Mouse (Mus musculus): ENCODE measurements around the gene Rfpl4b.
"Not testable (repeated sequence)": the region's sequence is repeated elsewhere in the genome, so short reads cannot be mapped to it uniquely, and the experiment has no call there.

Gene Rfpl4b

GRCm38 (mm10) chr10:38821679-38822078, at the start of gene Rfpl4b:
Gene Rfpl4b, minus strand, starts transcription at chr10:38821779.
- no peak for DNase-seq (ENCODE audit: low spot score in 2 of 2)

GRCm38 (mm10) chr10:38855186-38855585, 33.6 kb upstream of the Rfpl4b start:
- DNase-seq (ENCODE audit: low spot score in 2 of 2) = no peak

- DNase-seq (ENCODE audit: low spot score in 2 of 2) = not testable (repeated sequence)
Measured at GRCm38 (mm10) chr10:38850006-38850405, 28.4 kb upstream of the Rfpl4b start.

- DNase-seq (ENCODE audit: low spot score in 2 of 2) = peak; percentile 85 to 90
Measured at GRCm38 (mm10) chr10:38848884-38849499, 27.4 kb upstream of the Rfpl4b start.

- DNase-seq (ENCODE audit: low spot score in 2 of 2) = no peak
Measured at GRCm38 (mm10) chr10:38848231-38848630, 26.7 kb upstream of the Rfpl4b start.

- DNase-seq (ENCODE audit: low spot score in 2 of 2) = no peak
Measured at GRCm38 (mm10) chr10:38823741-38824140, 2.2 kb upstream of the Rfpl4b start.

GRCm38 (mm10) chr10:38806056-38806455, 15.5 kb downstream of the Rfpl4b start:
- DNase-seq (ENCODE audit: low spot score in 2 of 2) = no peak

- no peak for DNase-seq (ENCODE audit: low spot score in 2 of 2)
Measured at GRCm38 (mm10) chr10:38804047-38804446, 17.5 kb downstream of the Rfpl4b start.

GRCm38 (mm10) chr10:38803304-38803703, 18.3 kb downstream of the Rfpl4b start:
- no peak for DNase-seq (ENCODE audit: low spot score in 2 of 2)

GRCm38 (mm10) chr10:38788612-38789011, 33.0 kb downstream of the Rfpl4b start:
- DNase-seq (ENCODE audit: low spot score in 2 of 2) = no peak
